Mouse (Mus musculus) lung, postnatal 0 days (tissue): Measurements from ENCODE around the gene Clasp2.

Source experiments
- CTCF ChIP-seq: IDR thresholded peaks from 2 replicates; pipeline ENCODE4 v1.5.1; 2016; ENCODE audit warnings: antibody characterized with exemption, mild to moderate bottlenecking
- EP300 ChIP-seq: IDR thresholded peaks from 2 replicates; pipeline ENCODE4 v1.6.1; 2016; ENCODE audit warnings: antibody characterized with exemption, mild to moderate bottlenecking, control low read depth

DNA sequence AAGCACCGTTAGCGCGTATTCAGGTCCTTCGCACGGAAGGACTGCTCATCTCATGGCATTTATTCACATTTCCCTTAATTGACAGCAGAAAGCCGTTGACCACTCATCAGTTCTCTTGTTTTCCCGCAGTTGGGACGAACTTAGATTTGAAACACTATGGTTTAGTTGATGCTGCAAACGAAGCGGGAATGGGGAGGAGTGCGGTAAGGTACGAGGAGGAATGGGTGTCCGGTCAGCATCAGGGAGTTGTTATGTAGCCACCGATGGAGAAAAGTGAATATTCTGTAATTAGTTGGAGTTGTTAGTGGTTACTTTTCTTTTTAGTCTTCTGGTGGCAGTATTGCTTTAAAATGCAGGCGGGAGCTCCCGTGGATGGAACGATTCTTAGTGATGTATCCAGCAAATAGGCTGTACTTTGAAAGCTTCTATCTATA is 1.1 kb downstream of the Clasp2 start:
- TF ChIP-seq CTCF = peak; percentile 60
- TF ChIP-seq EP300 = no peak
